Mouse (Mus musculus): ENCODE data around the gene E2f1.

The E2f1 gene

GRCm38 (mm10) chr2:154549886-154550189 is 19.9 kb downstream of the E2f1 start:
- DNase-seq = no peak

DNA sequence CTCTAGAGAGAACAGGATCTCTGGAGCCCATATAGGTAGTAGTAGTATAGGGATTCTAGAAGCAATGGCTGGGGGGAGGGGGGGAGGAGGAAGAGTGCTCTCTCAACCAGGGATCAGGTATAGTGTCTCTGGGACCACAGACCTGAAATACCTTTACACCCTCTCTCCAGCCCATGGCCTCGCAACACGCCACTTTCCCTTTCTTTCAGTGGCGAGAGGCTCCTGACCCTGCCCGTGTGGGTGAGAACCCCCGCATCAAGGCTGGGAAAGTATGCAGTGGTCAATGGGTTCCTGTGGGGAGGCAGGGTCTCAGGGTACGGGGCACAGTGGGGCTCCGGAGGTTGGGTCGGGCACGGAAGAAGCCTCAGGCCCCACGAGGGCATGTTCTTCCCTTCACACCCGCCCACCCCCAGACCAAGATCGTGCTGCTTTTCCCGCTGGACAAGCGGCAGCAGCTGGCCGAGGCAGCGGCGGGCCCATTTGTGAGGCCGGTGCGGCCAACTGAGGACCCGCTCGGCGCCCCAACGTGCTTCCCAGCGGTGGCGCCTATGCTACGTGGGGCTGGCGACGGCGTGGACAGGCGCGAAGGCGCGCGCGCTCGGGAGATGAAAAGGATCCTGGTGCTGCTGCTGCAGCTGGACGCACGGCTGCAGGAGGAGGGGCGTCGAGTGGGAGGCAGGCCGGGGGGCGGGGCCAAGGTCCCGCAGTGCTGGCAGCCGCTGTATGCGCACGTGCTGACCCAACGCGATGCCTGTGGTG is 20.4 kb downstream of the E2f1 start:
- peak; percentile 47 to 51 for DNase-seq

GRCm38 (mm10) chr2:154548688-154549087 is 21.0 kb downstream of the E2f1 start:
- peak; percentile 42 to 44 for DNase-seq

GRCm38 (mm10) chr2:154546711-154547110 is 23.0 kb downstream of the E2f1 start, which contains the start of gene 1700003F12Rik:
1700003F12Rik (plus strand) TSS chr2:154547085.
- DNase-seq = no peak

- no peak for DNase-seq
Measured at GRCm38 (mm10) chr2:154543567-154544347, 25.9 kb downstream of the E2f1 start.

DNA sequence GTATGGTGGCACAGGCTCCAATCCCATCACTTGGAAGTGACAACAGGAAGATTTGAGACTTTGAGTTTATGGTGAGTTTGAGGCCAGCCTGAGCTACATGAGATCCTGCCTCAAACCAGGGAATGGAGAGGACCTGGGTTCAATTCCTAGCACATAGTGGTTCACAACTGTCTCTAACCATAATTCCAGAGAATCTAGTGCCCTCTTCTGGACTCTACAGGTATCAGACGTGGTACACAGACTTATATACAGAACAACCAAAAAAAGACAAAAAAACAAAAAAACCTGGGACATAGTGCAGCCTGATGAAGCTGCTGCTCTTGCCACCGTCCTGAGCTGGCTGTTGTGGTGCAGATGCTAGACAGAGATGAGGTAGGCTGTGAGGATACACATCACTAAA is 28.1 kb downstream of the E2f1 start:
- DNase-seq = no peak

GRCm38 (mm10) chr2:154539720-154540119 is 30.0 kb downstream of the E2f1 start:
- peak; percentile 29 to 34 for DNase-seq

GRCm38 (mm10) chr2:154538710-154539109 is 31.0 kb downstream of the E2f1 start:
- no peak for DNase-seq

GRCm38 (mm10) chr2:154538310-154538709 is 31.4 kb downstream of the E2f1 start:
- no peak for DNase-seq

DNA sequence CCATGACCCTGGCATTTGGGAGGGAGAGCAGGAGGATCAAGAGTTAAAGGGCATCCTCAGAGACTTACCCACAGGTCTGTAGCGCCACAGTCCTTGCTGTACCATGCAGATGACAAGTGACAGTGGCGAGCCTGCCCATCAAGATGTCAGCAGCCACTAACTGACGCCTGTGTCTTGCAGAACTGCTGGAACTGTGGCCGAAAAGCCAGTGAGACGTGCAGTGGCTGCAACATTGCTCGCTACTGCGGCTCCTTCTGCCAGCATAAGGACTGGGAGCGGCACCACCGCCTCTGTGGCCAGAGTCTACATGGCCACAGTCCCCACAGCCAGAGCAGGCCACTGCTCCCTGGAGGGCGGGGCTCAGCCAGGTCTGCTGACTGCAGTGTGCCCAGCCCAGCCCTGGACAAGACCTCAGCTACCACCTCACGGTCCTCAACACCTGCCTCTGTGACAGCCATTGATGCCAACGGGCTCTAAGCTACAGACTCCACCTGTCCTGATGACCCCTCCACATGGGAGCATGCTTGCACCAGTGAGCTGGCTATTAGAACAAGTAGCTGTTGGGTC is 34.9 kb downstream of the E2f1 start:
- DNase-seq = no peak

DNA sequence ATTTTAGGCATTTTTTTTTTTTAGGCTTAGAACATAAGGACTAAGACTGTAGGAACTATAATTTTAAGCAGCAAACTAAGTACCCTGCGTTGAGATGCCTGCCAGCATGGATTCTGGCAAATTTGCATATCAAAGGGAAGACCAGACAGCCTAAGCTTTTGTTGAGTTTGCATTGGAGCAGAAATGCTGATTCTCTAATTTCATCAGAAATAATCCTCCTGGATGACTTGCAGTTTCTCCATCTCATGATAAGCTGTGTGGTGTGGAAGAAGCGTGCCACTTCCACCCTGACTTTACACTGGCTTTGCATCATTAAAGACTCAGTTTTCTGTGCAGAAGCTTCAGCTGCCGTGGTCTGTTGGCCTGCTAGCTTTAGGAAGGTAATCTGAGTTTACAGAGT is 36.8 kb downstream of the E2f1 start:
- DNase-seq = no peak

DNA sequence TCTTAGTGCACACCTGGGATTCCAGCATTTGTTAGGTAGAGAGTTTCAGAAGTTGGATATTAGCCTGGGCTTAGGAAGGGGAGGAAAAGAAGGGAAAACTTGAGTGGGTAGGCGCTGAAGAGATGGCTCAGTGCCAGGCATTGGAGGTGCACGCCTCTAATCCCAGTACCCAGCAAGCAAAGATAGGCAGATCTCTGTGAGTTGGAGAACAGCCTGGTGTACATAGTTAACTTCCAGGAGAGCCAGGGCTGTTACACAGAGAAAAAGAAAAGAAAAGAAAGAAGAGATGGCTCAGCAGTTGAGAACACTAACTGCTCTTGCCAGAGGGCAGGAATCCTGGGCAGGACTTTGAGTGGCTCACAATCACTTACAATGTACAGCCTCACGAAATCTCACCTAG is 43.2 kb downstream of the E2f1 start:
- no peak for DNase-seq

- no peak for DNase-seq
Measured at GRCm38 (mm10) chr2:154525285-154525684, 44.4 kb downstream of the E2f1 start.

DNA sequence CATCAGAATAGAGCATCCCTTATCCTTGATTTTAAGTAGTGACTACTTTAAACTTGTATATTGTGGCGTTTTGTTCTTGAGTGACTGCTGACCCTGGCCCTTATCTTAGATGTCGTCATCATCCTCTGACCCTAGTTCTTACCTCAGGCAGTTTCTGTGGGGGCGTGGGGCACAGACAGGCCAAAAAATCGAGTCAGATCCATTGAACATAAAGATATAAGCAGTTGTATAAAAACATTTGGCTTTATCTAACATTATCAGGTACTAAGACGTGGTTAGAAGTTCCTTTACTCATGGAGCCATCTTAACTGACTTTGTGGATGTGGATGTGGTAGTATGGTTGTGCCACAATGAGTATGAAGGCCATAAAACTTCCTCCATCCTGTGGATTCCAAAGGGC is 47.4 kb downstream of the E2f1 start:
- no peak for DNase-seq

DNA sequence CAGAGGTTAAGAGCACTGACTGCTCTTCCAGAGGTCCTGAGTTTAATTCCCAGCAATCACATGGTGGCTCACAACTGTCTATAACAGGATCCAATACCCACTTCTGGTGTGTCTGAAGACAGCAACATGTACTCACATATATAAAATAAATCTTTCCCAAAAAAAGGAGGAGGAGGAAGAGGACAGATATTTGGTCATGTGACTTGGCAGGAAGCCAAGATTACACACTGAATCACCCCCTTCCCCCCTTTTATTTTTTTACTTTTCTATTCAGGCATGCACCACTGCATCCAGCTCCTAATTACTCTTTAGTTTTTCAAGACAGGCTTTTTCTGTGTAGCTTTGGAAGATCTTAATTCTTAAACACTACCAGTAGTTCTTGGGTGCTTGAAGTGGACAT is 48.2 kb downstream of the E2f1 start:
- no peak for DNase-seq

GRCm38 (mm10) chr2:154517424-154517823 is 52.3 kb downstream of the E2f1 start:
- DNase-seq = no peak

GRCm38 (mm10) chr2:154516944-154517343 is 52.7 kb downstream of the E2f1 start:
- DNase-seq = no peak

GRCm38 (mm10) chr2:154510141-154510540 is 59.6 kb downstream of the E2f1 start:
- no peak for DNase-seq
